Mouse (Mus musculus) lung, adult 2 months (tissue): ENCODE results near the gene Defb33.

ENCODE experiments used
- CTCF ChIP-seq: fragments of 200-500 bp; IDR thresholded peaks from 2 replicates; pipeline ENCODE4 v1.5.1; 2011; ENCODE audit warnings: mild to moderate bottlenecking, low read length, control low read depth; ENCODE audit not compliant: insufficient read depth
- POLR2A ChIP-seq: fragments of 200-500 bp; IDR thresholded peaks from 2 replicates; pipeline ENCODE4 v1.6.1; 2011; ENCODE audit warnings: low read depth, mild to moderate bottlenecking, control low read depth, low read length, borderline replicate concordance; ENCODE audit errors: extremely low read depth

- TF ChIP-seq CTCF (no peak), POLR2A (no peak)
Measured at GRCm38 (mm10) chr8:20944610-20945009, 52.1 kb downstream of the Defb33 start, which contains the start of gene AY761185.
